Mouse (Mus musculus): Measurements from ENCODE around the gene Tas2r106.

Tas2r106 gene

DNA sequence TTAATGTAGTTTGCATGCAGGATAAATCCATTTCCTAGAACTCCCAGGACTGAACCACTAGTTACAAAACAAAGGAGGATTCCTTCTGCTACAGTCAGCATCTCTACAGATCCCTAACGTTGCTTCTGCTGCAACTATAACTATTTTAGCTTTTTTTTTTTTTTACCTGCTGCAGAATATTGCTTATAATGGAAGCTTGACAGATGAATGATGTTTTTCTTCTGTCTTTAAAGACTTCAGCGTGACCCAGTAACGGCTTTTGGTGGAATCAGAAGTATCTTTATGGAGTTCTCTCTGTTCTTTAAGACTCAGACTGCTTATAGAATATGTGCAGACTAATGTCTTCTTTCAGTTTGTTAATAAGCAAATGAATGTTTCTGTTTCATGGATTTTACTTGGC is at the start of gene Tas2r106:
TSS of gene Tas2r106 (minus strand) at position 101 of the 400 bp plus-strand sequence.
- DNase-seq (ENCODE audit: low read depth), result no peak

DNA sequence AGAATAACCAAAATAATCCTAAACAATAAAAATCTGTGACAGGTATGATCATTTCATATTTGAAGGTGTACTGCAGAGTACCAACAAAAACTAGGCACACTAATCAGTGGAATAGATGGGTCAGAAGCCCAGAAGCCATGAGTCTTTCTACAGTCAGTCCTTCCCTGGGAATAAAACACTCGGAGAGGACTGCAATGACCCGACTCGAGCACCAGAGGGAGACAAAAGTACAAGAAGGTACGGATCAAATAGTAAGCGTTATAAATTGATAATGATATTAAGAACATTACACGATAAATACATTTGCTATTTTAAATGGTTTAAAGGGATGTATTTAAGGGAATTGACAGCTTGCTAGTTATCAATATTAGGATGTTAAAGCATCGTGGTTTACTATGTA is 34.1 kb upstream of the Tas2r106 start:
- DNase-seq (ENCODE audit: low read depth), result no peak

DNA sequence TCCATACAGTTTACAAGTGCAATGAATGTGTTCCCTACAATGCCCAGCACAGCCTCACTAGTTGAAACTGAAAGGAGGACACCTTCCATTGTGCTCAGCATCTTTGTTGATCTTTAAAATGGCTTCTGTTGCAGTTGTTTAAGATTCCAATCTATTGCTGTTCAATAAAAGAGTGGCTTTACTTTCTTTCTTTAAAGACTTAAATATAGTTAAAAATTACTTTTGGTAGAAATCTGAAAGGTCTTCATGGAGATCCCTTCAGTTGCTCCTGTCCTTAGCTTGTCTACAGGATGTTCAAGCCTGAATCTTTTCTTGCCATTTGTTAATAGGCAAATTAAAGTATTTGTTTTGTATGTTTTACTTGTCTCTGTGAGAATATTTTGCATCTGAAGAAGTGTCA is 11.3 kb upstream of the Tas2r106 start, which contains the start of gene Tas2r114:
TSS of gene Tas2r114 (minus strand) at position 101 of the 400 bp plus-strand sequence.
- DNase-seq (ENCODE audit: low read depth), result no peak

DNA sequence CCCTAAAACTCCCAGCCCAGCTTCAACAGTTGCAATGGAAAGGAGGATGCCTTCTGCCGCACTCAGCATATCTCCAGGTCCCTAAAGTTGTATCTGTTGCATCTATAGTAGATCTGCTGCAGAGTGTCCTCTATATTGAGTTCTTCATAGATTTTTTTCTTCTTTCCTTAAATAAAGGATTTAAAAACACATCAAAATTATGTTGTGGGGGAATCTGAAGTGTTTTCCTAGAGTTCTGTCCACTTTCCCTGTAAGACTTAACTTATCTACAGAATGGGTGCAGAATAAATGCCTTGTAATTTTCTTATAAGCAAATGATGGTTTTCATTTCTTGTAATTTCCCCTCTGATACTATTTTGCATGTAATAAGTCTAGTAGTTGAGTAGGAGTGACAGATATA is 8.7 kb upstream of the Tas2r106 start, which contains the start of gene Tas2r105:
TSS of gene Tas2r105 (minus strand) at position 101 of the 400 bp plus-strand sequence.
- DNase-seq (ENCODE audit: low read depth), result no peak

DNA sequence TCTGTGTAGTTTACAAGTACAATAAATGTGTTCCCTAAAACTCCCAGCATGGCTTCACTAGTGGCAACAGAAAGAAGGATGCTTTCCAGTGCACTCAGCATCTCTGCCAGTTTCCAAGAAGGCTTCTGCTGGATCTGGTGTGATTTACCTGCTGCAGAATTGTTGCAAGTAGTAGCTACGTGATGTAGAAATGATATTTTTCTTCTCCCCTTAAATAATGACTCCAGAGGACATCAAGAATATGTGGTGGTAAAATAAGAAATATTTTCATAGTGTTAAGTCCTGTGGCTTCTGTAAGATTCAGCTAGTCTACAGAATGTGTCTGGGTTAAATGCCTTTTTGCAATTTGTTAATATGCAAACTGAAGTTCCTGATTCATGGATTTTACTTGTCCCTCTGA is 7.0 kb upstream of the Tas2r106 start, which contains the start of gene Tas2r104:
TSS of gene Tas2r104 (minus strand) at position 101 of the 400 bp plus-strand sequence.
- DNase-seq (ENCODE audit: low read depth), result no peak

DNA sequence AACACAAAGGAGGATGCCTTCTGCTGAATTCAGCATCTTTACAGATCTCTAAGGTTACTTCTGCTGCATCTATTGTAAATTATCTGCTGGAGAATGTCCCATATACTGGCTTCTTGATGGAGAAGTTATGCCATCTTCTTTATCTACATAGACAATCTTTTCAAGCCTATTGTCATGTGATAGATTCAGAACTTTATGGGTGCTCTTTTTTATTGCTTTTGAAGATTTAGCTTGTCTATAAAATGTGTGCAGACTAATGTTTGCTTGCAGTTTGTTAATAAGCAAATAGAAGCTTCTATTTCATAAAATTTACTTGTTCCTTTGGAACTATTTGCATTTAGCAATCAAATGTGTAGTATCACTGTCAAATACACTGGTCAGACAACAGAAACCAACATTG is 18.6 kb downstream of the Tas2r106 start, which contains the start of gene Tas2r107:
TSS of gene Tas2r107 (minus strand) at position 101 of the 400 bp plus-strand sequence.
- no peak for DNase-seq (ENCODE audit: low read depth)

DNA sequence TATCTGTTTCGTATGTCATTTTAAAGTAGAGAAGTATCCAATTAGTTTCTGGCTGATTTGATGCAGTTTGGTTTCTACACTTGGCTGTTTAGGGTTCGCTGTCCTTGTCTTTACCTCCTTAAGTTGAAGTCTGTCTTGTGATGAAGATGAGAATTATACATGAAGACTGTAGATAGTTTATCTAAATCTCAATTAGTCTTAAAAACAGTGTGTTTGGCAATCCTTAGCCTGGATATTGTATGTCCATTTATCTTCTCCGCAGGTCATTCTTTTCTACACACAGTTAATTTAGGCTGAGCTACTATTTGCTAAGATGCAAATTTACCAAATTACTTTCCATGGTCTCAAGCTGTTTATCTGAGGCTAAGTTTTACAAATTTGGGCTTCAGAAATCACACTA is 47.9 kb downstream of the Tas2r106 start, which contains the start of gene Tas2r130:
TSS of gene Tas2r130 (minus strand) at position 101 of the 400 bp plus-strand sequence.
- no peak for DNase-seq (ENCODE audit: low read depth)
